Mouse (Mus musculus) cerebellum, adult 2 months (tissue): ENCODE results near the gene Nt5dc3. TPM values are rescaled to one million over a fixed set of nuclear protein-coding genes. Genes with fewer than 3 reads are reported as not detected.

ENCODE experiments used
- DNase-seq, 2 experiments: peaks; one replicate each; pipeline ENCODE4 v3.0.0; 2021
- H3K27ac ChIP-seq: fragments of 200-500 bp; 2 replicates; pipeline ENCODE4 v1.5.1; 2012; ENCODE audit warnings: low read length, control low read depth, inconsistent platforms; ENCODE audit not compliant: insufficient read depth
- H3K27me3 ChIP-seq: fragments of 200-500 bp; 2 replicates; pipeline ENCODE4 v1.6.1; 2012; ENCODE audit warnings: inconsistent platforms, mild to moderate bottlenecking, low read length, moderate library complexity; ENCODE audit not compliant: control insufficient read depth, insufficient read depth
- H3K4me1 ChIP-seq: fragments of 200-500 bp; 2 replicates; pipeline ENCODE4 v1.6.1; 2011; ENCODE audit warnings: low read length; ENCODE audit not compliant: control insufficient read depth, insufficient read depth
- H3K4me3 ChIP-seq: fragments of 200-500 bp; replicated peaks from 2 replicates; pipeline ENCODE3; 2011; ENCODE audit warnings: mild to moderate bottlenecking, low read depth, low read length, control low read depth; ENCODE audit not compliant: insufficient read depth
- CTCF ChIP-seq: fragments of 200-500 bp; IDR thresholded peaks from 2 replicates; pipeline ENCODE4 v1.5.1; 2011; ENCODE audit warnings: low read depth, mild to moderate bottlenecking, control low read depth, low read length, moderate library complexity, borderline replicate concordance; ENCODE audit not compliant: insufficient read depth
- POLR2A ChIP-seq: fragments of 200-500 bp; IDR thresholded peaks from 2 replicates; pipeline ENCODE4 v1.6.1; 2011; ENCODE audit warnings: low read length, control low read depth, borderline replicate concordance; ENCODE audit not compliant: insufficient read depth
- WGBS: fragments of 180-500 bp; shearing (Covaris S2); methylation state at CpG from one replicate; pipeline ENCODE4 v1.1.7; 2018; 5-methylcytosine and 5-hydroxymethylcytosine counted together
- polyA plus RNA-seq: library from polyadenylated mRNA; depleted of rRNA; stranded (reverse); fragments of >200 nt; gene quantifications from 2 replicates; pipeline ENCODE4 v1.2.3, GENCODE M21; 2012

Gene Nt5dc3
- polyA plus RNA-seq, 1 experiment = 44.2 TPM

GRCm38 (mm10) chr10:86758211-86758610 is 20.6 kb upstream of the Nt5dc3 start:
- no peaks in the 10 kb centered on the region for H3K4me1 ChIP-seq
- no peak overlapping the region for H3K4me3 ChIP-seq
- 56% methylated on average over 6 of the region's 6 CpGs for WGBS
- DNase-seq = no peak
- TF ChIP-seq POLR2A = no peak
- H3K27me3 ChIP-seq = no peaks in the 10 kb centered on the region
- no peak overlapping the region for H3K27ac ChIP-seq

- no peak overlapping the region for H3K27ac ChIP-seq
- 96% methylated on average over 1 of the region's 1 CpGs for WGBS
- no peak for TF ChIP-seq CTCF
- no peak for TF ChIP-seq POLR2A
- H3K4me1 ChIP-seq = no peaks in the 10 kb centered on the region
- H3K27me3 ChIP-seq = no peaks in the 10 kb centered on the region
- no peak overlapping the region for H3K4me3 ChIP-seq
- no peak for DNase-seq
These were observed 17.6 kb upstream of the Nt5dc3 start for GRCm38 (mm10) chr10:86761236-86761635.

- 71% methylated on average over 7 of the region's 7 CpGs for WGBS
- no peak for DNase-seq
- Histone ChIP-seq H3K27ac (no peak overlapping the region), H3K27me3 (no peaks in the 10 kb centered on the region), H3K4me3 (no peak overlapping the region), H3K4me1 (no peaks in the 10 kb centered on the region)
- TF ChIP-seq POLR2A = no peak
- no peak for TF ChIP-seq CTCF
These were observed 17.0 kb upstream of the Nt5dc3 start for GRCm38 (mm10) chr10:86761722-86762383.

- TF ChIP-seq POLR2A (no peak), CTCF (no peak)
- no peak for DNase-seq
- 88% methylated on average over 3 of the region's 3 CpGs for WGBS
- Histone ChIP-seq H3K27ac (no peak overlapping the region), H3K4me3 (no peak overlapping the region), H3K4me1 (no peaks in the 10 kb centered on the region), H3K27me3 (no peaks in the 10 kb centered on the region)
These were observed 16.4 kb upstream of the Nt5dc3 start for GRCm38 (mm10) chr10:86762384-86762730.

- DNase-seq = no peak
- WGBS = 86% methylated on average over 5 of the region's 5 CpGs
- no peaks in the 10 kb centered on the region for H3K4me1 ChIP-seq
- no peak within 1 kb of the TSS for H3K27ac ChIP-seq
- TF ChIP-seq CTCF = no peak
- no peak for TF ChIP-seq POLR2A
- no peak within 1 kb of the TSS for H3K4me3 ChIP-seq
- H3K27me3 ChIP-seq = no peaks in the 10 kb centered on the region
These were observed 15.1 kb upstream of the Nt5dc3 start, which contains the start of gene Gm49358 for GRCm38 (mm10) chr10:86763672-86764071. Gm49358 (plus strand) TSS chr10:86763972.

GRCm38 (mm10) chr10:86765344-86765966 is 13.3 kb upstream of the Nt5dc3 start:
- WGBS = 92% methylated on average over 4 of the region's 4 CpGs
- TF ChIP-seq CTCF = no peak
- no peak for TF ChIP-seq POLR2A

GRCm38 (mm10) chr10:86769216-86769615 is 9.6 kb upstream of the Nt5dc3 start:
- H3K27me3 ChIP-seq = no peaks in the 10 kb centered on the region
- DNase-seq = no peak
- WGBS = 25% methylated on average over 5 of the region's 5 CpGs
- no peak for TF ChIP-seq CTCF
- TF ChIP-seq POLR2A = no peak
- no peak overlapping the region for H3K4me3 ChIP-seq
- no peak overlapping the region for H3K27ac ChIP-seq
- H3K4me1 ChIP-seq = 0 out of 2 replicates have a peak, but pooled peaks cover 8% of the 10 kb centered on the region

More at GRCm38 (mm10) chr10:86765344-86765966, 13.3 kb upstream of the Nt5dc3 start:
- DNase-seq = no peak
- Histone ChIP-seq H3K4me3 (no peak overlapping the region), H3K27ac (no peak overlapping the region), H3K27me3 (no peaks in the 10 kb centered on the region), H3K4me1 (no peaks in the 10 kb centered on the region)

- no peak for TF ChIP-seq POLR2A
- no peak for TF ChIP-seq CTCF
- Histone ChIP-seq H3K4me3 (no peak overlapping the region), H3K27me3 (no peaks in the 10 kb centered on the region), H3K4me1 (0 out of 2 replicates have a peak, but pooled peaks cover 8% of the 10 kb centered on the region), H3K27ac (no peak overlapping the region)
- WGBS = 58% methylated on average over 4 of the region's 4 CpGs
- no peak for DNase-seq
These were observed 9.0 kb upstream of the Nt5dc3 start for GRCm38 (mm10) chr10:86769797-86770196.
